Mouse (Mus musculus) hindbrain, embryonic 15.5 days (tissue): Measurements from ENCODE around the gene Zfp827. TPM values are rescaled to one million over a fixed set of nuclear protein-coding genes. Genes with fewer than 3 reads are reported as not detected.

Source experiments
- ATAC-seq: fragments of 200-750 bp; cut with Nextera tagmentation; 2 replicates; pipeline ENCODE4 v1.8.0; 2017; ENCODE audit warnings: low read depth, moderate number of reproducible peaks, moderate TSS enrichment; ENCODE audit not compliant: low FRiP score
- H3K27ac ChIP-seq: fragments of 300-500 bp; sonication (generic); replicated peaks from 2 replicates; pipeline ENCODE4 v1.5.1; 2015; ENCODE audit warnings: mild to moderate bottlenecking, inconsistent platforms
- H3K27me3 ChIP-seq: fragments of 300-500 bp; sonication (generic); 2 replicates; pipeline ENCODE4 v1.6.1; 2015; ENCODE audit warnings: control low read depth, inconsistent platforms
- H3K36me3 ChIP-seq: fragments of 300-500 bp; sonication (generic); 2 replicates; pipeline ENCODE4 v1.6.1; 2015; ENCODE audit warnings: control low read depth, inconsistent platforms
- H3K4me1 ChIP-seq: fragments of 300-500 bp; sonication (generic); replicated peaks from 2 replicates; pipeline ENCODE4 v1.6.1; 2015; ENCODE audit warnings: control low read depth, inconsistent platforms
- H3K4me2 ChIP-seq: fragments of 300-500 bp; sonication (generic); 2 replicates; pipeline ENCODE4 v1.6.1; 2015; ENCODE audit warnings: moderate library complexity, mild to moderate bottlenecking, inconsistent platforms
- H3K4me3 ChIP-seq: fragments of 300-500 bp; sonication (generic); 2 replicates; pipeline ENCODE4 v1.5.1; 2015; ENCODE audit warnings: mild to moderate bottlenecking, inconsistent platforms
- H3K9ac ChIP-seq: fragments of 300-500 bp; sonication (generic); 2 replicates; pipeline ENCODE4 v1.6.1; 2015; ENCODE audit warnings: inconsistent platforms
- H3K9me3 ChIP-seq: fragments of 300-500 bp; sonication (generic); 2 replicates; pipeline ENCODE4 v1.6.1; 2016; ENCODE audit warnings: control low read depth, inconsistent platforms
- WGBS: fragments of 180-500 bp; shearing (Covaris S2); methylation state at CpG from one replicate; pipeline ENCODE4 v1.1.7; 2015; 5-methylcytosine and 5-hydroxymethylcytosine counted together
- polyA plus RNA-seq: library from polyadenylated mRNA; unstranded; fragments of >200 nt; fragmentation: Nextera tagmentation; extraction: Ambion mirVana; gene quantifications from 2 replicates; pipeline ENCODE4 v1.2.1, GENCODE M21; 2015

Zfp827 gene
- polyA plus RNA-seq, 1 experiment from 2014 or later = 11.0 TPM

GRCm38 (mm10) chr8:79073311-79073710, 45.1 kb downstream of the Zfp827 start:
- no peak overlapping the region for H3K27ac ChIP-seq
- H3K9me3 ChIP-seq = no peaks in the 10 kb centered on the region
- peaks cover 12% of the 10 kb centered on the region for H3K36me3 ChIP-seq
- no peak overlapping the region for H3K9ac ChIP-seq
- 74% methylated on average over 3 of the region's 3 CpGs for WGBS
- H3K4me1 ChIP-seq = peaks cover 21% of the 10 kb centered on the region
- ATAC-seq = no peak
- H3K27me3 ChIP-seq = no peaks in the 10 kb centered on the region
- H3K4me3 ChIP-seq = no peak overlapping the region
- H3K4me2 ChIP-seq = no peak overlapping the region

GRCm38 (mm10) chr8:79074986-79075385, 46.7 kb downstream of the Zfp827 start:
- H3K4me1 ChIP-seq = peaks cover 31% of the 10 kb centered on the region
- no peak overlapping the region for H3K4me2 ChIP-seq
- no peaks in the 10 kb centered on the region for H3K9me3 ChIP-seq
- H3K36me3 ChIP-seq = peaks cover 12% of the 10 kb centered on the region
- no peak overlapping the region for H3K4me3 ChIP-seq
- no peaks in the 10 kb centered on the region for H3K27me3 ChIP-seq
- 77% methylated on average over 9 of the region's 9 CpGs for WGBS
- no peak overlapping the region for H3K9ac ChIP-seq
- no peak for ATAC-seq
- H3K27ac ChIP-seq = no peak overlapping the region

GRCm38 (mm10) chr8:79077256-79077655, 49.0 kb downstream of the Zfp827 start:
- no peak overlapping the region for H3K27ac ChIP-seq
- peaks cover 3% of the 10 kb centered on the region; the same call in 1 of the 2 replicates for H3K36me3 ChIP-seq
- WGBS = 86% methylated on average over 5 of the region's 5 CpGs
- no peak overlapping the region for H3K4me3 ChIP-seq
- H3K27me3 ChIP-seq = no peaks in the 10 kb centered on the region
- H3K4me1 ChIP-seq = peaks cover 45% of the 10 kb centered on the region
- H3K9ac ChIP-seq = no peak overlapping the region
- H3K4me2 ChIP-seq = no peak overlapping the region
- no peak for ATAC-seq
- H3K9me3 ChIP-seq = no peaks in the 10 kb centered on the region

GRCm38 (mm10) chr8:79078556-79079195, 50.4 kb downstream of the Zfp827 start:
- H3K36me3 ChIP-seq = peaks cover 3% of the 10 kb centered on the region; the same call in 1 of the 2 replicates
- H3K4me1 ChIP-seq = peaks cover 53% of the 10 kb centered on the region
- H3K27ac ChIP-seq = peak overlapping the region; percentile 68
- no peaks in the 10 kb centered on the region for H3K9me3 ChIP-seq
- peak overlapping the region; percentile 28; the same call in 1 of the 2 replicates for H3K4me2 ChIP-seq
- no peak overlapping the region for H3K9ac ChIP-seq
- 8% methylated on average over 11 of the region's 11 CpGs for WGBS
- peak; percentile 63 for ATAC-seq
- no peak overlapping the region for H3K4me3 ChIP-seq
- H3K27me3 ChIP-seq = no peaks in the 10 kb centered on the region

GRCm38 (mm10) chr8:79079196-79079561, 50.9 kb downstream of the Zfp827 start:
- Histone ChIP-seq H3K4me3 (no peak overlapping the region), H3K36me3 (peaks cover 3% of the 10 kb centered on the region; the same call in 1 of the 2 replicates), H3K9ac (no peak overlapping the region), H3K4me2 (no peak overlapping the region), H3K4me1 (peaks cover 57% of the 10 kb centered on the region), H3K27ac (peak overlapping the region; percentile 68), H3K9me3 (no peaks in the 10 kb centered on the region), H3K27me3 (no peaks in the 10 kb centered on the region)
- ATAC-seq = peak; percentile 24; the same call in 1 of the 2 replicates
- WGBS = 41% methylated on average over 3 of the region's 3 CpGs

GRCm38 (mm10) chr8:79080096-79080739, 52.0 kb downstream of the Zfp827 start:
- no peak overlapping the region for H3K27ac ChIP-seq
- H3K36me3 ChIP-seq = peaks cover 3% of the 10 kb centered on the region; the same call in 1 of the 2 replicates
- H3K9me3 ChIP-seq = no peaks in the 10 kb centered on the region
- no peak overlapping the region for H3K9ac ChIP-seq
- no peak overlapping the region for H3K4me2 ChIP-seq
- H3K4me3 ChIP-seq = no peak overlapping the region
- no peaks in the 10 kb centered on the region for H3K27me3 ChIP-seq
- WGBS = 65% methylated on average over 6 of the region's 6 CpGs
- H3K4me1 ChIP-seq = peaks cover 57% of the 10 kb centered on the region
- ATAC-seq = no peak

- Histone ChIP-seq H3K4me1 (peaks cover 57% of the 10 kb centered on the region), H3K27me3 (no peaks in the 10 kb centered on the region), H3K27ac (no peak overlapping the region), H3K4me2 (no peak overlapping the region), H3K4me3 (no peak overlapping the region), H3K9me3 (no peaks in the 10 kb centered on the region), H3K9ac (no peak overlapping the region), H3K36me3 (no peaks in the 10 kb centered on the region; the same call in 1 of the 2 replicates)
- 80% methylated on average over 4 of the region's 4 CpGs for WGBS
- ATAC-seq = no peak
These were observed 53.1 kb downstream of the Zfp827 start for GRCm38 (mm10) chr8:79081333-79081732.

GRCm38 (mm10) chr8:79081955-79082354, 53.7 kb downstream of the Zfp827 start:
- no peaks in the 10 kb centered on the region for H3K36me3 ChIP-seq
- no peaks in the 10 kb centered on the region for H3K9me3 ChIP-seq
- H3K27ac ChIP-seq = peak overlapping the region; percentile 41; the same call in 1 of the 2 replicates
- no peaks in the 10 kb centered on the region for H3K27me3 ChIP-seq
- no peak overlapping the region for H3K9ac ChIP-seq
- no peak overlapping the region for H3K4me2 ChIP-seq
- H3K4me1 ChIP-seq = peaks cover 57% of the 10 kb centered on the region
- 53% methylated on average over 10 of the region's 10 CpGs for WGBS
- H3K4me3 ChIP-seq = no peak overlapping the region
- peak; percentile 47 for ATAC-seq

GRCm38 (mm10) chr8:79083461-79084358, 55.5 kb downstream of the Zfp827 start:
- 67% methylated on average over 18 of the region's 18 CpGs for WGBS
- H3K4me3 ChIP-seq = no peak overlapping the region
- H3K4me1 ChIP-seq = peaks cover 43% of the 10 kb centered on the region
- peaks cover 8% of the 10 kb centered on the region; the same call in 1 of the 2 replicates for H3K36me3 ChIP-seq
- no peak overlapping the region for H3K27ac ChIP-seq
- H3K9me3 ChIP-seq = no peaks in the 10 kb centered on the region
- H3K27me3 ChIP-seq = no peaks in the 10 kb centered on the region
- ATAC-seq = no peak
- no peak overlapping the region for H3K4me2 ChIP-seq
- H3K9ac ChIP-seq = no peak overlapping the region

- H3K36me3 ChIP-seq = peaks cover 8% of the 10 kb centered on the region; the same call in 1 of the 2 replicates
- H3K4me3 ChIP-seq = no peak overlapping the region
- H3K9ac ChIP-seq = no peak overlapping the region
- no peak for ATAC-seq
- peaks cover 37% of the 10 kb centered on the region for H3K4me1 ChIP-seq
- H3K27ac ChIP-seq = no peak overlapping the region
- H3K4me2 ChIP-seq = no peak overlapping the region
- H3K27me3 ChIP-seq = no peaks in the 10 kb centered on the region
- WGBS = 84% methylated on average over 3 of the region's 3 CpGs
- no peaks in the 10 kb centered on the region for H3K9me3 ChIP-seq
These were observed 56.2 kb downstream of the Zfp827 start for GRCm38 (mm10) chr8:79084359-79084820.

- H3K4me1 ChIP-seq = no peaks in the 10 kb centered on the region
- no peaks in the 10 kb centered on the region for H3K9me3 ChIP-seq
- H3K4me3 ChIP-seq = no peak overlapping the region
- H3K4me2 ChIP-seq = no peak overlapping the region
- H3K9ac ChIP-seq = no peak overlapping the region
- H3K27me3 ChIP-seq = no peaks in the 10 kb centered on the region
- ATAC-seq = no peak
- WGBS = 98% methylated on average over 4 of the region's 4 CpGs
- H3K36me3 ChIP-seq = no peaks in the 10 kb centered on the region
- H3K27ac ChIP-seq = no peak overlapping the region
These were observed 66.2 kb downstream of the Zfp827 start for GRCm38 (mm10) chr8:79094422-79094821.

GRCm38 (mm10) chr8:79095162-79095561, 66.9 kb downstream of the Zfp827 start:
- Histone ChIP-seq H3K27me3 (no peaks in the 10 kb centered on the region), H3K9me3 (no peaks in the 10 kb centered on the region), H3K36me3 (no peaks in the 10 kb centered on the region), H3K4me1 (no peaks in the 10 kb centered on the region), H3K9ac (no peak overlapping the region), H3K27ac (no peak overlapping the region), H3K4me2 (no peak overlapping the region), H3K4me3 (no peak overlapping the region)
- WGBS = 96% methylated on average over 7 of the region's 7 CpGs
- no peak for ATAC-seq
